Mouse (Mus musculus): ENCODE results near the gene Sult2a6. TPM values are rescaled to one million over a fixed set of nuclear protein-coding genes. Genes with fewer than 3 reads are reported as not detected.

The Sult2a6 gene
- polyA plus RNA-seq (2012; ENCODE audit: low replicate concordance), result not detected in 2 replicates

DNA sequence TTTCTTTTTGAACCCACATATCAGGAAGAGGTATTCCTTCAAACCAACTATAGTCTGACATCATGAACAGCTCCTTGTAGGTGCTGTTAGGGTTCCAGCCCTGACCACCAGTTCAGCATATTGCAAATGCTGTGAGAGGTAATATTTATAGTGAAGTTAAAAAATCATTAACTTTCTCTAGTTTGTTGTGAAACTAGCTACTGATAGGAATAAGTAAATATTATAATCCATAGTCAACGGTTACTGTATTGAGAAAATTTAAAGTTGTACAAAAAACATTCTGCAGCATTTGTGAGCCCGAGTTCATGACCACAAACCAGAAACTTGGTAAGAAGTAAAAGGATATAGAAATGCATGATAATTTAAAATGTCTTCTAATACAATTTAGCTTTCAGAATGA is at the start of gene Sult2a6:
Sult2a6 (minus strand) TSS at position 101 of the 400 bp plus-strand sequence.

Other genes starting within 250 kb of the Sult2a6 start
- not detected in 2 replicates for gene Sult2a3, start 131.8 kb downstream of the Sult2a6 start, polyA plus RNA-seq (2012; ENCODE audit: low replicate concordance)
- gene Obox8, start 78.7 kb upstream of the Sult2a6 start, polyA plus RNA-seq (2012; ENCODE audit: low replicate concordance), result not detected in 2 replicates
- not detected in 2 replicates for gene Sult2a8, start 191.9 kb upstream of the Sult2a6 start, polyA plus RNA-seq (2012; ENCODE audit: low replicate concordance)
- gene Sult2a7, start 239.4 kb upstream of the Sult2a6 start, polyA plus RNA-seq (2012; ENCODE audit: low replicate concordance), result not detected in 2 replicates

Measured in leukemia stem cell, adult 10-12 weeks (primary cell).